Mouse (Mus musculus) layer of hippocampus, adult 11-12 months (tissue): ENCODE data around the gene Iqcf4.
"Not testable (repeated sequence)": the region's sequence is repeated elsewhere in the genome, so short reads cannot be mapped to it uniquely, and the experiment has no call there.

Experiments
- DNase-seq: peaks from one replicate; pipeline ENCODE4 v3.0.0; 2022; ENCODE audit warnings: low spot score

Gene Iqcf4

DNA sequence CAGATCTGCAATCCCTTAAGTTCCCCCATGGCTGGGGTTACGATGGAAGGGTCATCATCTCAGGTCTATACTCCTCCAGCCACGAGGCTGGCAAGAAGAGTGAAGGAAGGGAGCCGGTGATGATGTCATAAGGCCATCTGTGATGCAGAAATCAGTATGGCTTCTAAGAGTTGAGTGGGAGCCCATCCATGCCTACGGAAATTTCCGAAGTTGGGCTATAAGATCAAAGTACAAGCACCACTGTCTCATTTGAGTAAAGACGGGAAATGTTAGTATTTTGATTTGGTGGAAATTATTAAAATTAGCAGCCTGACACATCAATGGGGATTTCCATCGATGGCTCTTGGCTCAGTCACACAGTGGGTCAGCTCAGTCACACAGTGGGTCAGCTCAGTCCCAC, at the start of gene Iqcf4:
Gene Iqcf4, minus strand, starts transcription at position 101 of the 400 bp plus-strand sequence.
- no peak for DNase-seq

DNA sequence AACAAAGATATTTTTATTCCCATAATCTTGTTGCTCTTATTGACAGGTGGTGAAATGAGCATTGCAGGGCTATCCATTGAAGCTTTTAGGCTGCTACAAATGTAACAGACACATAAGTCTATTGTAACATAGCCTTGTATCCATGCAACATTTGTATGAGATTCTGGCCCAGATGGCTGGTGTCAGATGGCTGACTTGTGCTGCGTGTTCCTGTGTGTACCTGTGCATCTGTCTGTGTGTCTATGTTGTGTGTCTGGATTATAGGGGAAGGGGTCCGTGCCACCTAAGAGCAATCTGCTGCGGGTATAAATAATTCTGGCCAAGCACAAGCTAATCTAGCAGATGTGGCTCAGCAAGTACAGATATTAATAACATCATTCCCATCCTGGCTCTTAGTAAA, 46.7 kb upstream of the Iqcf4 start:
- peak; percentile 87 for DNase-seq

DNA sequence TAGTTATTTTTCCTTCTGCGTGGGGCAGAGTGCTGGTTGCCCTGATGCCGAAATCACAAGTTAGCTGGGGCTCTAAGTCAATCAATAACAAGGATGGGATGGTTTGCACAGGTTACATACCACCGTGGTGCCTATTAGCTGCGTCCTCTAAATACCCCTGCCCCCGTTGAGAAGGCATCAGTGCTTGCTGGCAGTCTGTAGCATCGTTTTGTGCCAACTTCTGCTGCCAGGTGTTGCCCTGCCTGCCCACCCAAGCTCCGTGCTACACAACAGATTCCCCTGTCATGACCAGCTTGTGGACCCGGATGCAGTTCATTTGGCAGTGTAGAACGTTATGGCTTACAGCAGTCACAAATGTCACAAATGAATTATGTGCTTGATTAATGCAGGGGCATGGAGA, 45.5 kb upstream of the Iqcf4 start:
- DNase-seq, result no peak

DNA sequence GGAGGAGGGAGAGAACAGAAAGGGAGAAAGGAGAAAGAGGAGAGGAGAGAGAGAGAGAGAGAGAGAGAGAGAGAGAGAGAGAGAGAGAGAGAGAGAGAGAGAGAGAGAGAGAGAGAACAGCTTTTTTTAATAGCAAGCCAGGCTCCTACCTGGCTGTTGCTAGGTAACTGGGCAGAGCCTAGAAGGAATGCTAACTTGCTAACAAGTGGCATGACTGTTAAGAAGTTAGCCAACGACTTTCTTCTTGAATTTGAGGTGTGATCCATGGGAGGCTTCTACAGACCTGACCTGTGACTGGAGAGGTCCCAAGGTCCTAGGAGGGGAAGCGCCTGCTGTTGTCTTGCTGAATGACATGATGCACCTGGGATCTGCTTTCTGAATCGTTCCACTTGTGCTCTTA, 43.8 kb upstream of the Iqcf4 start:
- DNase-seq, result no peak

DNA sequence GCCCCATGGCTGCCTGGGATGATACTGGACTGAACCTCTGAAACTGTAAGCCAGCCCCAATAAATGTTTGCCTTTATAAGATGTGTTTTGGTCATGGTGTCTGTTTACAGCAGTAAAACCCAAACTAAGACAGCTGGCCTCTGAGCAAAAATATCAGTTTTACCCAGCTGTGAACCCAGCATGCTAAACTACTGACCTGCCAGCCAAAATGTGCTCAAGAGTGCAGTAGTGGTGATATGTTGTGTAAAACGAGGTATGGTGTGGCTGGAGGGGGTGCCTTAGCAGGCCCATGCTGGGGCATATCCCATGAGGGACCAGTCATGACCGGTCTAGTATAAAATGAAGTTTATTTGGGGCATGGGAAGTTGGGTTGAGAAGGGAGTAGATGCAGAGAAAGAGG, 43.2 kb upstream of the Iqcf4 start:
- no peak for DNase-seq

DNA sequence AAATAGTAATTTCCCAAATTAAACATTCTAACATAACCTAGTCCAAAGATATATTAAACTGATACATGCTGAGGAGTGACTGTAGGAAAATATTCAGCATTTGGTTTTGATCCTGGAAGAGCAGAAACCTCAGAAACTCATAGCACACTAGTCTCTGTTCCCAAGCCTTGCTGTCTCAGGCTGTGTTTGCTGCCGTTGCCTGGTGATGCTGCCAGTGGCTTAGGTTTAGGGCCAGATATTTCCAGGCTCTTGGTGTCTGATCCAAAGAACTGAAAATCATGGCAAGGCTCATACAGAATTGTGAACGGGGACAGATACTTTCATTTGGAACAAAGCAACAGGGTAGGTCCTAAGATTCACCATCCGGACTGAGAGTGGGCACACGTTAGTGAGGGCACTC, 39.9 kb upstream of the Iqcf4 start:
- no peak for DNase-seq

DNA sequence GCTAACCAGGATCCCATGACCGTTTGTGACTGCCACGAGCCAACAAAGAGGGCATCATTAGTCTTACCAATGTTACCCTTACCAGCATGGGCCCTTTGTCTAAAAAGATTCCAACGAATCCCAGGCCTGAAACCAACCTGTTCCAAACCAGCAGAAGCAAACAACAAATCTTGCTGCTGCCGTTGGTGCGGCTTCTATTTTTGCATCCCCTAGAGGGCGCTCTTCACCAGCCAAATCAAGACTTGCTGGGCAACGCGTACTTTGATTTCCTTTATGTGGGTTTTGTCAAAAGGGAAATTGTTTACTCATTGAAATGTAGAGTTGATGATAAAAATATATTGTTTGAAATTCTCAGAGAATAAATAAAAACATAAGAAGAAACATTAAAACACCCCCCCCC, 29.8 kb upstream of the Iqcf4 start:
- peak; percentile 68 for DNase-seq

DNA sequence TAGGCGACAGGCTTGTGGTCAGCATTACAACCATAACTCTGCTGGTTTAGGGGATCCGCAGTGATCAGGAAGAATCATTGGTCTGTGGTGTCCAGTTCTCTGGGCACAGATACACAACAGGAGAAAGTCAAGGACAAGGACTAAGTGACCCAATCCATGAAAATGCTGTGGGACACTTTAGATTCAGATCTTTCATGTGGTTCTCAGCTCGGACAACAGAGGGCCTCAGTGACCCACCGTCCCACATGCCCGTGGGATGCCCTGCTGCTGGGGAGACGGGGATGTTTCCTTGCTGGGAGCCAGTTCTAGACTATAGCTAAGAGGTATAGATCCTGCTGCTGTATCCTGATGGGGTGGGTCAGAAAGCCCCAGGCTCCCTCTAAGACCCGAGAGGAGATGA, 27.7 kb upstream of the Iqcf4 start:
- DNase-seq, result no peak

DNA sequence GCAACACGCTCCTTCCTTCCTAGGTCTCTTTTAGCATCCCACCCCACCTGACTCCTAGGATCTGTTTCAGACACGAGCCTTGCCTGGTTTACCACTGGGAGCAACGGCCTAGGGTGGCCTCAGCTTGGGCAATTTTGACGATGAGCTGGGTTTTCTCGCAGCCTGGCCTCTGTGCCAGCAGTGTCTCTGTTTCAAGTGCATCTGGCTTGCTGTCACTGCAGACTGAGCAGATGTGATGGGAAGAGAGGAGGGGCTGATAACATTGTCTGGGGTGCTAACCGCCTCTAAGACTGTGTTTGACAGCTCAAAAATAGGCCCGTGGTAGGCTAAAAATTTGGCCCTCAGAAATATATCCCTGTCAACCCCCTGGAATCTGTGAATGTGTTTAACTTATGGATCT, 25.0 kb upstream of the Iqcf4 start:
- no peak for DNase-seq

DNA sequence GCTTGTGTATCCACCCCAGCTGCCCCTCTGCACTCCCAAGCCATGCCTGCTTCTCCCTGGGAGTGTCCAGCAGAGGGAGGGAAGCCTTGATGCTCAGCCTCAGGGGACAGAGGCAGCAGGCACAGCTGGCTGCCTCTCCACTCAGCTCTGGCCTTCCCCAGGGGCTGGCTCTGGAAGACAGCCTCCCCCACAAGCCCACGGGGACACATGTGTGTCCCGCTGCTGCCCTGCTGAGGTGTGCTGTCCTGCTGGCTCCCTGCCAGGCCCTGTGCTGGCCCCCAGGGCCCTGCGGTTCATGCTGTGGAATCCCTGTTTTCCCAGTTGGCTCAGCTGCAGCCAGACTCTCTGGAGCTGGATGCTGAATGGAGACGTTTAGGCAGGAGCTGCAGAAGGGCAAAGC, 24.6 kb upstream of the Iqcf4 start:
- DNase-seq, result not testable (repeated sequence)

DNA sequence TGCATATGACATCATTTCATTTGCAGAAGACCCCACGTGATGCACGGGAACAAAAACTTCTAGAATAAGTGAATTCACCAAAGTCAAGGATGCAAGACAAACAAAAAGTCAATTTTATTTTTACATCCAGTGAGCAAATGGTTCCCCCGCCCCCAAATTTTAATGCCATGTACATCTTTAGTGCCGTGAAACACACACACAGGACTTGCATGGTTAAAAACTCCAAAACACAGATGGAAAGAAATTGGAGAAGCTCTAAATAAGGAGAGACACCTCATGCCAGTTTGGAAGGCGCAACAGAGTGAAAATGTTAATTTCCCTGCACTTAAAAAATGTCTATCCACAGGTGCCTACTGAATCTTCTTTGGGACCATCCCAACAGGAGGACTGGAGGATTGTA, 21.4 kb upstream of the Iqcf4 start:
- no peak for DNase-seq

DNA sequence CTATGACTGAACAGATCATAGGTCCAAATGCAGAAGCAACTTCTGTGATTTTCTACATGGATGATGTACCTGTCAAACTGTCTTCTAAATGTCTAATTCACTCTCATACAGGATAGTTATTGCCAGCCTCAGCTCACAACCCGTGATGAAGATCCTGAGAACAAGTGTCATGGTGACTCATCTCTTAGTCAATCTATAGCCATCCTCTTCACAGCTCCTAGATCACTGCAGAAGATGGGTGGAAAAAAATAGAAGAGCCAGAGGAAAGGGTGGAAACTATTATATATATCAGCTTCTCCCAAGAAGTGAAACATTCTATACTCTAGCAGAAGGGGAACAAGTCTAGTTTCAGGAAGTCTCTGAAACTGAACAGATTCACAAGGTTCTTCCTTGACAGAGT, 11.8 kb upstream of the Iqcf4 start:
- DNase-seq, result no peak

DNA sequence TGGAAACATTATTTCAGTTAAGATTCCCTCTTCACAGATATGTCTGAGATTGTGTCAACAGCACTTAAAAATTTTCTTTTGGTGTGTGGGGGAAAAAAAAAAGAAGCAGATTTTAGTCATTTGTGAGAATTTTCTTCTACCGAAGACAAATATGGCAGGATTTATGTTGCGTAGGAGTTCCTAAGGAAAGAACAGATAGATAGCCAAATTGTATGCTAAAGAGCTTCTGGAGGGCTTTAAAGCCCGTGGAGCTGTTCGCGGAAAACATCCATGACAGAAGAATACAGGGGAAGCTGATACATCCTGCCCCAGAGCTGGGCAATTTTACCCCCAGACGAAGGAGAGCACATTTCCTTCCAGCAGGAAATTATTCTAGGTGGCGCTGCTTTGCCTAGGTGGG, 9.2 kb upstream of the Iqcf4 start:
- no peak for DNase-seq

DNA sequence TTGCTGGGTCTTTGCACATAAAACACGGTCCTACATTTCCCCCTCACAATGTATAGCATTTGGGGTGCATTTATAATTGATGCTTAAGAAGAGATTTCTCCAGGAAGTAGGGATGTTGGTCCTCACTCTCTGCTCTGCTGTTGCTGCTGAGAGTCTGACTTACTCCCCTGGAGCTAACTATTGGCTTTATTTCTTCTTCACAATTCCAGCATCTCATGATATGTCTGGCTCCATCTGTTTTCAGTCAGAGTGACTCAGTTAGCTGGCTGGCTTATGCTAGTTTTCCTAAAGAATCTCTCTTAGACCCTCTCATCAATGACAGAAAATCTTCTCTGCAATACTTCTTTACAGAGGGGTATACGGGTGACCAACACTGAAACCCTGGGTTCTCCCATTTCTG, 5.3 kb upstream of the Iqcf4 start:
- DNase-seq, result no peak

DNA sequence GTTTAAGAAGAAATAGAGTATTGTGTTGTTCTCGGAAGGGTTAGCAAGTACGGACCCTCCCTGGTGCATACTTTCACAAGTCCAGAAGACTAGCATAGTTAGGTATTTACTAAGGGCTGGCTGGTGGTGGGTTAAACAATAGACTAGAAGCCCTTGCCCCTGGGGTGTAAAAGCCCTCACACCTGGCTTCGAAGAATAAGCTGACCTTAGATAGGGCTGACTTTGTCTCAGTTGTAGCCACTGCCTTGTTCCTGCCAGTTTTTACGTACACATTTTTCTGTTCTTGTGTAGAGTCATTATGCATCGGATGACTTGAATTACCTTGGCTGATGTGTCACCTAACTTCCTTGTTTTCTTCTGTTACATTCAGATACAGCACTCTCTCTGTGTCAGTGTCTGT, 2.6 kb upstream of the Iqcf4 start:
- DNase-seq, result no peak

DNA sequence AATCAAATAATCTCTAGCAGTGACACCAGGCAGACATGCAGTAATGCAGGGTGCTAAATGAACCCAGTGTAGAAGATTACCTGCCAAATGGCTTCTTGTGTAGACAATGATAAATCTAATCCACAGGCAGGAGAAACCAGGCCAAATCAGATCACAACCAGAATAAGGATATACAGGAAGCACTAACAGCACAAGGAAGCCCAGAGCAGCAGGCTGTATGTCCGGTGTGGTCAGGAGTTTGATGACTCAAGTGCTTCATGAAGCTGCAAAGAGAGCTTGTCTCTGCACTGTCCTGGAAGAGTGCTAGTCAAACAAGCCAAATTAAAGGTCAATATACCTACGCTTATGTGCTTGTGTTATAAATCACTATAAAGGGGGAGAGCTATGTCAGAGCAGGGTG, 1.4 kb upstream of the Iqcf4 start:
- DNase-seq, result no peak

DNA sequence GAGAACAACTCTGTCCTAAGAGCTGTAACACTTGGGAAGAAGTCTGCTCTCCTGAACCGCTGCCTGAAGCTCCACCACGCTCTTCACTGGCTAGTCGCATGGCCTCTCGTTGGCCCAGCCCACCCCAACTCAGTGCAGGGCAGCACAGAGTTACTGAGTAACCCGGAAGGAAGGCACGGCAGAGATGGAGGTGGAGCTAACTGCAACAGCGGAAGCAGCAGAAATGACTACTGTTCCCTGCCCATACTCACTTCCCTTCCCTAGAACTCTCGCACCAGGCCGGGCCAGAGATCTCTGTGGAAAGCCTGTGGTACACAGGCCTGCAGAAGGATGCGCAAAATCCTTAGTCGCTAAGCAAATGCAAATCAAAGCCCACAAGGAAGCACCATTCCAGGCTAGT, 4.4 kb downstream of the Iqcf4 start:
- no peak for DNase-seq

DNA sequence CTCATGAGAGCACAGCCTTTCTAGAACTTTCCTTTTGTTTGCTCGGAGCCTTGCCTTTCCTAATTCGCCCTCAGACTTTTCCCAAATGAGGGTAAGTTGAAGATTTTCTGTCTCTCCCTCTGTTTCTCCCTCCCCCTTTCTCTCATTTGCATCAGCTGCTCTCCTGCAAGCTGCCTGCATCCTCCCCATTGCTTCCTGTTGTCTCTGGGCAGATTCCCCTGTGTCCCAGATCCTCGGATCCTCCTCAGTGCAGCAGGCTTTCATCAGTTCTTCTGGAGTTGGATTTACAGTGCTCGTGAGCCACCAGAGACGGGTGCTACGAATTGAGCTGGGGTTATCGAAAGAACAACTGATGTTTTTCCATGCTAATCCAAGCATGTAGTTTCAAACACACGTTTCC, 6.8 kb downstream of the Iqcf4 start:
- no peak for DNase-seq

DNA sequence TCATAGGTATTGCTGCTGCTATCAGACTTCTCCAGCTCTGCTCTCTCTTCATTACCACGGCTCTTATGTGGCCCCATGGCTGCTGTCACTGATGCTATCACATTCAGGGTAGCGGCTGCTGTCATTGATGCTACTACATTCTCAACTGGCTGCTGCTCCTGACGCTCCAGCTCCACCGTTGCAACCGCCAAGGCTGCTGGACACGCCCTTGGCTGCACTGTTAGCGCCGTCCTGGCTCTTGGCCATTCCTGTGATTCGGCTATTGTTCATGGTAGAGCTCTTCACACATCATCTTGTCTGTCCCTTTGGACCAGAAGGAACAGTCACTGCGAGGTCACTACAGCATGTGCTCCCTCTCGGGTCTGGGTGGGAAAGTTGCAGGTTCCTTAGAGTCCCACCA, 8.5 kb downstream of the Iqcf4 start:
- no peak for DNase-seq

DNA sequence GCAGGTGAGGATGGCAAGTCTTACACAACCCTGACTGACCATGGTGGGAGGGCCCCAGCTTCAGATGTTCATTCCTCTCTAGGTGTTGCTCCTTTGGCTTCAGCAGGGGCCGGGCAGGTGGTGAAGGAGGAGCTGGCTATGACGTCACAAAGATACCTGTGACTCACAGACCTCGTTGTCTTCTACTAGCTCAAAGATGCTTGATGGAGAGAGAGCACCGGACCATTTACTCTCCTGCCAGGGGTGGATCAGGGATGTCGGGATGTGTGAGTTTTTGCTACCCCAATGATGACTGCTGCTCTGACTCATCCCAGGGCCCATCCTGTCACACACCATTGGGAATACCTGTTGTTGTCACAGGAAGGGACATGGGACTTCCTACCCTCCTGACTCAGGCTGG, 9.3 kb downstream of the Iqcf4 start, which contains the start of gene Iqcf3:
Gene Iqcf3, minus strand, starts transcription at position 101 of the 400 bp plus-strand sequence.
- DNase-seq, result no peak

DNA sequence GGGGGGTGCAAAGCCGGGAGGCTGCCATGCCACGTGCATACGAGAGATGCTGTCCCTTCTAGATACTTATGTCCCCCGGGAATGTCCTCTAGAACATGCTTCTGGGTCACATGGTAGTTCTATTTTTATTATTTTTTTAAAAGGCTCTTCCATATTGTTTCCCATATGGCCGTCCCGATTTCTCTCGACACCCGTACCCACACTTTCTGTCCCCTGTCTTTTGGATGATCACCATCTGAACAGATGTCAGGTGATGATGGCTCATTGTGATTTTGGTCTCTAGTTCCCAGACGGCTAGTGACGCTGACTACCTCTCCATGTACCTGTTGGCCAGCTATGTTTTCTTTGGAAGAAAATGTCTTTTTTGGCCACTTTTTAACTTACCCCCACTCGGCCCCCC, 35.8 kb downstream of the Iqcf4 start:
- DNase-seq, result peak; percentile 26

DNA sequence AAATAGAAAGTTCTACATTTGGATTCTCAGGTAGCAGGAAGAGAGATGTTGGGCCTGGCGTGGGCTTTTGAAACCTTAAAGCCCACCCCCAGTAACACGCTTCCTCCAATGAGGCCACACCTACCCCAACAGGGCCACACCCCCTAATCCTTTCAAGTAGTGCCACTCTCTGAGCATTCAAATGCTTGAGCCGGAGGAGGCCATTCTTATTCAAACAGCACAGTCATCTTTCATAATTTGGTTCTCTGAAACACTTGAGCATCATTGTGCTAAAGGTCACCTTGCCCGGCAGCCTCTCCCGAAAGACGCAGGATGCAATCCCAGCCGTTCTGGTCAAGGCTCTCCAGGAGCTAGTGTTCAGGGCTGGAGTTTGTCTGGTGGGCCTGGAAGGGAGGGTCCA, 36.5 kb downstream of the Iqcf4 start:
- DNase-seq, result no peak

DNA sequence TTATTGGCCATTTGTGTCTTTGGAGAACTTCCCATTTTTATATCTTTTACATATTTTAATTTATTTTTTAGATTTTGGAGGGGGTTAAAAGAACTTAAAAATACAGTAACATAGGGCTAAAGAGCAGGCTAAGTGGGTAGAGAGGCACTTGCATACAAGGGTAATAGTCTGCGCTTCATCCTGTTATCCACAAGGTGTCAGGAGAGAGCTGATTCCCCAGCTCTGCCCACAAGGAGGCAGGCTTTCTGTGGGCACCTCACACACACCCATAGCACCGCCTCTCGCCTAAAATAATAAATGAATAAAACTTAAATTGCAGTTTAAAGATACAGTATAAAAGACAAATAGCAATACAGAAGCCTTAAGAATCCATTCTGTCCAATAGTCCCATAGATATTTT, 39.0 kb downstream of the Iqcf4 start:
- DNase-seq, result peak; percentile 16

DNA sequence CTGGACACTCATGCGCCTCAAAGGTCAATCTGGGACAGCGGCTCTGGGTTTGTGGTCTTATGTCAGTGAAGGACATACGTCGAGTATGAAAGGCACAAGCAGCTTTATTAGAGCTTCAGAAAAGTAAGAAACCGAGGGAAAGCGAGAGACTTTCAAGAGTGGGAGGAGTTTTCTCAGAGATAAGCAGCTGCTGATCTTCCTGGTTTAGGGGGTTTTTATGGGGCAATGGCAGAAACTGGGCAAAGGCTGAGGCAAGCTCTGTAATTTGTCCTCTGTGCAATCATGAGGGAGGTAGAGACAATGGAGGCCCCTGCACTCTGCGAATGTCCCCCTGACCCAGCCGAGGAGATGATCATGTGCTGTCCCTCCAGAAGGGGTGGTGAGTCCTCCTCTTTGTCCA, 50.9 kb downstream of the Iqcf4 start:
- DNase-seq, result no peak

DNA sequence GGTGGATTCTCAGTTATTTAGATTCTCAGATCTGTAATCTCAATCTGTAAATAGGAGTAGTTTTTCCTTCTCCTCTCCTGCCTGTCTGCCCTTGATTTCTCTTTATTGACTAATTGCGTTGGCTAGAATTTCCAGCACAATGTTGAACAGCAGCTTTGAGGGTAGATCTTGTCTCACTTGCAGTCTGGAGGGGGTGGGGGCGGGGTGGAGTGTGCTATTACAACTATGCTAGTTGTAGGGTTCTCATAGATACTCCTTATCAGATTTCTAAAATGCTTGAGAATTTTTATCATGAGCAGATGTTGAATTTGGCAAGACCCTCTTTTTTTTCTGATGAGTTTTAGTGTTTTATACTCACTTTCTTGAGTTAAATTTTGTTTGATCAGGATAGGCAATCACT, 51.4 kb downstream of the Iqcf4 start:
- no peak for DNase-seq
